Mouse (Mus musculus): Measurements from ENCODE around the gene Olfr1278.

Olfr1278 gene

GRCm38 (mm10) chr2:111289836-111290235, at the start of gene Olfr1278:
Gene Olfr1278, plus strand, starts transcription at chr2:111290136.
- no peak for DNase-seq (ENCODE audit: low spot score in 2 of 2)

DNA sequence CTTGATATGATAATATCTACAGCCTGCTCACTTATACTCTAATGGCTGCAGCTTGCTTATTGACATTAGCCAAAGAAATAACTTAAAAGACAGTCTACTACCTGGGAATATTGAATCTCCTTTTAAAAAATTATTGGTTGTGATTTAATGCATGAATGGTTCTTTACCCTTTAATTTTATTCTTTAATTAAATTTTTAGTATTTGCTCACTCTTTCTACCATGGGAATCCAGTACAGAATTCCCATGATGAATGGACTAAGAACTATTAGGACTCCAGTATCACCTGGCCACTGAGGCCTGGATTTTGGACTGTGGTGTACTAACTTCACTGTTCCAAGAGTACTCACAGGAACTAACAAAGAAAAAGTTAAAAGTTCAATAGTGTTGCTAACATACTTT, 35.7 kb upstream of the Olfr1278 start, which contains the start of gene Olfr1276:
TSS of gene Olfr1276 (plus strand) at position 301 of the 400 bp plus-strand sequence.
- DNase-seq (ENCODE audit: low spot score in 2 of 2) = no peak

DNA sequence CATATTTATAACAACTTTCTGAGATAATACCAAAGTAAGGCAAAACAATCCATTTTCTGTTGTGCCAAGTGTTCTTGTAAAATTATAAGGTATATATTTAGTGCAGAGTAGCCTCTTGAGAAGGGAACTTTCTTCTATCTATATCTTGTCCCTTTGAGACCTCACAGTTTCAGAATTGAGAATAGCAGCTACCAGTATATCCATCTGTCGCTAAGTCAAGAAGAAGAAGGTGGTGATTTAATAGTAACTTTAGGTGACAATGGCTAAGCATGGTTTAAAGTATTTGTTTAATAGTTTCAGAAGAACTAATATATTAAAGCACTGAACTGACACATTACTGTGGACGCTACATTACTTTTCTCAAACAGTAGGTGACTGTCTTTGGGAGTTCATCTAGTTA, 15.9 kb upstream of the Olfr1278 start, which contains the start of gene Olfr1277:
TSS of gene Olfr1277 (minus strand) at position 101 of the 400 bp plus-strand sequence.
- DNase-seq (ENCODE audit: low spot score in 2 of 2) = no peak

DNA sequence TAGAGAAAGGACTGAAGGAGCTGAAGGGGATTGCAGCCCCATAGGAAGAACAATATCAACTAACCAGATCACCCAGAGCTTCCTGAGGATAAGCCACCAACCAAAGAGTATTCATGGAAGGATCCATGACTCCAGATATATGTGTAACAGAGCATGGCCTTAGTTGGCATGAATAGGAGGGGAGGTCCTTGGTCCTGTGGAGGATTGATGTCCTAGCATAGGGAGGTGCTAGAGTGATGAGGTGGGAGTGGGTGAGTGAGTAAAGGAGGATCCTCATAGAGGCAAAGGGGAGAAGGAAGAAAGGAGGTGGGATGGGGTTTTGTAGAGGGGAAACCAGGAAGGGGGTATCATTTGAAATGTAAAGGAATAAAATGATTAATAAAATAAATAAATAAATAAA, 8.6 kb downstream of the Olfr1278 start:
- no peak for DNase-seq (ENCODE audit: low spot score in 2 of 2)

GRCm38 (mm10) chr2:111300374-111300773, 10.4 kb downstream of the Olfr1278 start, which contains the start of gene Olfr1279:
Gene Olfr1279, plus strand, starts transcription at chr2:111300635.
- DNase-seq (ENCODE audit: low spot score in 2 of 2) = no peak

DNA sequence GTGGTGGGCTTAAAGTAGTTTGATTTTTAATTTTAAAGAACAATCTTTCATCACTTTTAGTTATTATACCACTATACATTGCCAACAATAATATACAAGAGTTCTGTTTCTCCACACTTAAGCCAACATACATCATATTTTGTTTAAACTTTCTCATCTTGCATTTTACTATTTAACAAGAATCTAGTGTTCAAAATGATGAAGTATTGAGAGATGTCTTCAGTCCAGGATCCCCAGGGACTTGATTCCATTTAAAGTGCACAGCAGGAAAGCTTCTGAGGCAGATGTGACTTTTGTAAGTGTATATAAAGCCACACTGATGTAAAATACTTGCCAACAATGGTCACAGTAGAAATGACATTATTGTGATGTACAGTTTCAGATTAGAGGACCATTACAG, 23.8 kb downstream of the Olfr1278 start, which contains the start of gene Olfr1280:
TSS of gene Olfr1280 (plus strand) at position 301 of the 400 bp plus-strand sequence.
- no peak for DNase-seq (ENCODE audit: low spot score in 2 of 2)

DNA sequence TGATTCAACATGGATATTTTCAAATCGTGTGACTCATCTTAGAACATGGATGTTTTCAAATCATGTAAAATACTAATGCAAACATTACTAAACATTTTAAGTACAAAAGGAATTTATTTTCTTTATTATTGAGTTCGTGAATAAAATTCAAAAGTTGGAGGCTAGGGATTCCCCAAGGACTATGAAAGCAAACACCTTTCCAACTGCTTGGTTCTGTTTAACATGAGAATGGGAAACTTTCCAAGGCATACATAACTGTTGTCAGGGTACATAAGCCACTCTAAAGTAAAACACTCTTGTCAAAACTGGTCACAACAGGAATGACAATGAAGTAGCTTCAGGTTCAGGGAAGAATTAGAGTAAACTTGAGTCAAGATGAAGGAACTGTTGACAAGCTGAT, 36.3 kb downstream of the Olfr1278 start, which contains the start of gene Olfr1281:
TSS of gene Olfr1281 (plus strand) at position 301 of the 400 bp plus-strand sequence.
- no peak for DNase-seq (ENCODE audit: low spot score in 2 of 2)

DNA sequence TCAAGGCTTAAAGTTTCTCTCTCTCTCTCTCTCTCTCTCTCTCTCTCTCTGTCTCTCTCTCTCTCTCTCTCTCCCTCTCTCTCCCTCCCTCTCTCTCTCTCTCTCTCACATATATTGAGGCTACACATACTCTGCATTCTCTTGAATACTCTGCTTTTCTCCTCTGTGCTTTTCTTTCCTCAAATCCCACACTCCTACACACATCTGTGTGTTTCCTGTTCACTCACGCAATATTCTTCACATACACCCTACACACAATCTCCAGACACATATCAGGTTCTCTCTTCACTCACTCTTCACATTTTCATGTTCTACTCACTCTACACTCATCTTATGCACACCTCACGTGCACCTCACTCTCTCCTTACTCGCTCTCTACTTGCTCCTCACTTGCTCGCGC, 43.8 kb downstream of the Olfr1278 start:
- DNase-seq (ENCODE audit: low spot score in 2 of 2) = peak in 1 of 2 experiments; percentile 1

GRCm38 (mm10) chr2:111335976-111336375, 46.0 kb downstream of the Olfr1278 start, which contains the start of gene Olfr1282:
Gene Olfr1282, minus strand, starts transcription at chr2:111336076.
- DNase-seq (ENCODE audit: low spot score in 2 of 2) = no peak

Data from right cerebral cortex, adult 2 months (tissue).